Mouse (Mus musculus): Measurements from ENCODE around the gene Otof.

GRCm38 (mm10) chr5:30355114-30355513, 106.6 kb downstream of the Otof start:
- TF ChIP-seq EP300 (IDR thresholded peaks at IDR 0.05; ENCODE audit: low read depth): no peak
- no peak for TF ChIP-seq CTCF (IDR thresholded peaks at IDR 0.05; ENCODE audit: low read depth)

Data from liver, postnatal 0 days (tissue).